ENCODE assay signal across 13 mouse cellular contexts in the genomic region with DNA sequence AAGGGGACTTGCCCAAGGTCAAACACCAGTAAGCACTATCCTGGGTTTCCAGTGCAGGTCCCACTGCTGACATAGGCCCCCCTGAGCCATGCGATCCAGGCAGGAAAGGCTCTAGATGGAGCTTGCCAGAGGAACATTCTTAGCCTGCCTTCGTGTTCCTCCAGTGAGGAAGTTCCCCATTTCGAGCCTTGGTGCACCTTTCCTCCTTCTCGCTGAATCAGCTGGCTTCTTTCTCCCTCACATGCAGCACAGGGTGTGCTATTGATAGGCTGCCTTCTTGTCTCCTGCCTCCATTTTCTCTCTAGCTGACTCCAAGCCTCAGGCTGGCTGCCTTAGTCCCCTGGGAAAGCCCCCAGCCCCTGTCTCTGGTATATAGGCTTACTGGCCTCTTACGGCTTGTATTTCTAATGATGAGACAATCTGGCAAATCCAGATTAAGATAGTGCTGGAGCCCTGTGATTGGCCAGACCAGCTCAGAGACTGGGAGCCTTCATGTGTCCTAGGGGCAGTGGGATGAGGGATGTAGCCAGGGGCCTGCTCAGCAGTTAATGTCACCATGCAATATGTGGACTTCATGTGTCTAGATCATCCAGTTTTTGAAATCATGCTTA. TPM values are rescaled to one million over a fixed set of nuclear protein-coding genes. Genes with fewer than 3 reads are reported as not detected.
DNase-seq lines count a peak whose midpoint lies in the region; ATAC-seq lines count a peak whose summit lies in the region.
"Had no signal": no experiment of that assay in that cellular context is flagged by ENCODE, and none has a peak within 500 bp of the region (broad histone marks: within the 10 kb centered on the region; RNA-seq: fewer than 3 reads in every experiment).

No protein-coding gene starts in this region.

- peaks cover 41% of the 10 kb centered on the region for H3K4me1 ChIP-seq in forebrain, embryonic 14.5 days (ENCODE audit: control insufficient read depth, insufficient read depth, low read length)
- H3K4me1 ChIP-seq in limb, embryonic 13.5 days, result peaks cover 38% of the 10 kb centered on the region
- H3K4me1 ChIP-seq in neural tube, embryonic 14.5 days (ENCODE audit: control insufficient read depth, insufficient read depth, low read length), result peaks cover 45% of the 10 kb centered on the region

- peaks cover 12% of the 10 kb centered on the region for H3K36me3 ChIP-seq in forebrain, embryonic 14.5 days (ENCODE audit: control insufficient read depth, insufficient read depth, low read length)
- peaks cover 13% of the 10 kb centered on the region for H3K36me3 ChIP-seq in limb, embryonic 13.5 days
- 0 out of 2 replicates have a peak, but pooled peaks cover 4% of the 10 kb centered on the region for H3K36me3 ChIP-seq in neural tube, embryonic 14.5 days (ENCODE audit: control insufficient read depth, insufficient read depth, low read length)

- H3K4me3 ChIP-seq in forebrain, embryonic 14.5 days (ENCODE audit: low read depth, low read length), result peak overlapping the region; percentile 68
- H3K4me3 ChIP-seq in limb, embryonic 13.5 days, result no peak overlapping the region
- H3K4me3 ChIP-seq in neural tube, embryonic 14.5 days (ENCODE audit: low read depth, low read length), result peak overlapping the region; percentile 77

- DNase-seq in left cerebral cortex, postnatal 36 days (ENCODE audit: low spot score in 2 of 2), result peak; percentile 33 to 48
- DNase-seq in left cerebral cortex, adult 18-20 months (ENCODE audit: low spot score in 2 of 2), result no peak
- DNase-seq in forebrain, embryonic 14.5 days (ENCODE audit: low spot score), result no peak
- no peak for DNase-seq in lung, postnatal 10 days
- no peak for DNase-seq in layer of hippocampus, adult 11-12 months (ENCODE audit: low spot score)
- no peak for DNase-seq in spleen, postnatal 4 days (ENCODE audit: low spot score in 2 of 2)
- DNase-seq: gastrocnemius, postnatal 10 days; lung, embryonic 14.5 days had no signal

- H3K9me3 ChIP-seq in forebrain, embryonic 14.5 days (replicated peaks; ENCODE audit: control insufficient read depth, low read length), result no peaks in the 10 kb centered on the region
- no peaks in the 10 kb centered on the region for H3K9me3 ChIP-seq in limb, embryonic 13.5 days
- H3K9me3 ChIP-seq in neural tube, embryonic 14.5 days (ENCODE audit: control insufficient read depth, low read length), result no peaks in the 10 kb centered on the region

- H3K4me2 ChIP-seq in forebrain, embryonic 14.5 days (ENCODE audit: low read length), result peak overlapping the region; percentile 84
- H3K4me2 ChIP-seq in limb, embryonic 13.5 days (replicated peaks), result peak overlapping the region; percentile 91; the same call in 1 of the 2 replicates
- H3K4me2 ChIP-seq in neural tube, embryonic 14.5 days (ENCODE audit: low read depth, low read length), result peak overlapping the region; percentile 89

- intact Hi-C loops in left cerebral cortex, postnatal 36 days (cut with DNase I), result loop anchor here (2.0 kb wide), 1 partner anchor 61 kb away; no protein-coding TSS in a partner anchor

- peak overlapping the region; percentile 93 for H3K9ac ChIP-seq in forebrain, embryonic 14.5 days (ENCODE audit: low read length)
- H3K9ac ChIP-seq in limb, embryonic 13.5 days, result no peak overlapping the region
- H3K9ac ChIP-seq in neural tube, embryonic 14.5 days (replicated peaks; ENCODE audit: low read depth, low read length), result peak overlapping the region; percentile 87; the same call in 1 of the 2 replicates

- peak overlapping the region; percentile 98 for H3K27ac ChIP-seq in forebrain, embryonic 14.5 days (ENCODE audit: low read depth, low read length)
- H3K27ac ChIP-seq in limb, embryonic 13.5 days, result peak overlapping the region; percentile 22; the same call in 1 of the 2 replicates
- peak overlapping the region; percentile 96 for H3K27ac ChIP-seq in neural tube, embryonic 14.5 days (ENCODE audit: low read depth, low read length)
- H3K27ac ChIP-seq: stomach, postnatal 0 days had no signal

- ATAC-seq in forebrain, embryonic 14.5 days, result no peak
- ATAC-seq in limb, embryonic 13.5 days (ENCODE audit: low FRiP score, low read depth), result no peak
- no peak for ATAC-seq in neural tube, embryonic 14.5 days (ENCODE audit: low read depth)
- ATAC-seq: intestine, embryonic 16.5 days had no signal

- H3K27me3 ChIP-seq in forebrain, embryonic 14.5 days (replicated peaks; ENCODE audit: control insufficient read depth, insufficient read depth, low read length), result no peaks in the 10 kb centered on the region
- H3K27me3 ChIP-seq in limb, embryonic 13.5 days, result no peaks in the 10 kb centered on the region
- peaks cover 2% of the 10 kb centered on the region; the same call in 1 of the 2 replicates for H3K27me3 ChIP-seq in neural tube, embryonic 14.5 days (ENCODE audit: control insufficient read depth, insufficient read depth, low read length)

- 70% methylated on average over 5 of the region's 5 CpGs for WGBS in forebrain, embryonic 14.5 days
- 80% methylated on average over 5 of the region's 5 CpGs for WGBS in limb, embryonic 13.5 days
- WGBS in neural tube, embryonic 14.5 days, result 65% methylated on average over 5 of the region's 5 CpGs

RNA-seq across cellular contexts. Expression of a gene that starts 1.9 kb away (rescaled TPM):
- total RNA-seq in left cerebral cortex, postnatal 36 days (2021), result 10 to 100 TPM; 81.8 to 82.1 TPM
- 10 to 100 TPM; 66.6 to 70.1 TPM for total RNA-seq in left cerebral cortex, adult 18-20 months (2021)
- polyA plus RNA-seq in forebrain, embryonic 14.5 days (2014; fragmentation: Nextera tagmentation; extraction: Ambion mirVana), result 6.7 and 7.4 TPM in 2 replicates
- 0.79 and 0.87 TPM in 2 replicates for polyA plus RNA-seq in limb, embryonic 13.5 days (2015; fragmentation: Nextera tagmentation; extraction: Ambion mirVana)
- polyA plus RNA-seq in neural tube, embryonic 14.5 days (2014; fragmentation: Nextera tagmentation; extraction: Ambion mirVana), result 5.8 and 6.7 TPM in 2 replicates

RNA-seq across cellular contexts. Expression of a gene that starts 21.1 kb away (rescaled TPM):
- total RNA-seq in left cerebral cortex, postnatal 36 days (2021), result 10 to 100 TPM; 63.4 to 65.2 TPM
- total RNA-seq in left cerebral cortex, adult 18-20 months (2021), result 10 to 100 TPM; 63.2 to 64.6 TPM
- polyA plus RNA-seq in forebrain, embryonic 14.5 days (2014; fragmentation: Nextera tagmentation; extraction: Ambion mirVana), result 25.0 and 28.9 TPM in 2 replicates
- polyA plus RNA-seq in limb, embryonic 13.5 days (2015; fragmentation: Nextera tagmentation; extraction: Ambion mirVana), result 48.1 and 50.1 TPM in 2 replicates
- 39.0 and 42.1 TPM in 2 replicates for polyA plus RNA-seq in neural tube, embryonic 14.5 days (2014; fragmentation: Nextera tagmentation; extraction: Ambion mirVana)

RNA-seq across cellular contexts. Expression of a gene that starts 22.0 kb away (rescaled TPM):
- 100 to 1,000 TPM; 247 to 314 TPM for total RNA-seq in left cerebral cortex, postnatal 36 days (2021)
- 100 to 1,000 TPM; 263 to 271 TPM for total RNA-seq in left cerebral cortex, adult 18-20 months (2021)
- polyA plus RNA-seq in forebrain, embryonic 14.5 days (2014; fragmentation: Nextera tagmentation; extraction: Ambion mirVana), result 396 and 523 TPM in 2 replicates
- polyA plus RNA-seq in limb, embryonic 13.5 days (2015; fragmentation: Nextera tagmentation; extraction: Ambion mirVana), result 297 and 304 TPM in 2 replicates
- polyA plus RNA-seq in neural tube, embryonic 14.5 days (2014; fragmentation: Nextera tagmentation; extraction: Ambion mirVana), result 376 and 450 TPM in 2 replicates

RNA-seq across cellular contexts. Expression of a gene that starts 39.3 kb away (rescaled TPM):
- under 1 TPM; 0.79 to 0.84 TPM for total RNA-seq in left cerebral cortex, postnatal 36 days (2021)
- under 1 TPM; 0.33 to 0.68 TPM for total RNA-seq in left cerebral cortex, adult 18-20 months (2021)
- not detected in 2 replicates for polyA plus RNA-seq in forebrain, embryonic 14.5 days (2014; fragmentation: Nextera tagmentation; extraction: Ambion mirVana)
- 0.08 and 0.51 TPM in 2 replicates for polyA plus RNA-seq in limb, embryonic 13.5 days (2015; fragmentation: Nextera tagmentation; extraction: Ambion mirVana)
- polyA plus RNA-seq in neural tube, embryonic 14.5 days (2014; fragmentation: Nextera tagmentation; extraction: Ambion mirVana), result 0.18 TPM in 1 of 2 replicates, not detected in the other
- polyA plus RNA-seq: C2C12; lung, embryonic 14.5 days had no signal

RNA-seq across cellular contexts. Expression of a gene that starts 47.5 kb away (rescaled TPM):
- 100 to 1,000 TPM in 1 of 2 experiments, 10 to 100 TPM in 1; 82.1 to 101 TPM for total RNA-seq in left cerebral cortex, postnatal 36 days (2021)
- 100 to 1,000 TPM in 1 of 2 experiments, 10 to 100 TPM in 1; 91.7 to 101 TPM for total RNA-seq in left cerebral cortex, adult 18-20 months (2021)
- 124 and 127 TPM in 2 replicates for polyA plus RNA-seq in forebrain, embryonic 14.5 days (2014; fragmentation: Nextera tagmentation; extraction: Ambion mirVana)
- polyA plus RNA-seq in limb, embryonic 13.5 days (2015; fragmentation: Nextera tagmentation; extraction: Ambion mirVana), result 175 and 181 TPM in 2 replicates
- polyA plus RNA-seq in neural tube, embryonic 14.5 days (2014; fragmentation: Nextera tagmentation; extraction: Ambion mirVana), result 142 and 163 TPM in 2 replicates

Comparison
In these comparisons a context has a peak if more than half of its experiments do, and no peak if none do; other contexts are left out.
1. DNase-seq: peak in left cerebral cortex, postnatal 36 days (2 of 2); none in left cerebral cortex, adult 18-20 months (0 of 2), forebrain, embryonic 14.5 days (single experiment), lung, postnatal 10 days (single experiment), layer of hippocampus, adult 11-12 months (single experiment) and spleen, postnatal 4 days (0 of 2).
2. H3K27ac ChIP-seq: peak in every context shown above with its lines; median percentile 98 in forebrain, embryonic 14.5 days; 96 in neural tube, embryonic 14.5 days; 22 in limb, embryonic 13.5 days.
3. Peak in every context shown above with its lines, with median percentiles within 50 percentile points of each other: H3K4me2 ChIP-seq.